Mouse (Mus musculus) heart, embryonic 13.5 days (tissue): ENCODE data around the gene Aqr. TPM values are rescaled to one million over a fixed set of nuclear protein-coding genes. Genes with fewer than 3 reads are reported as not detected.
"Not testable (repeated sequence)": the region's sequence is repeated elsewhere in the genome, so short reads cannot be mapped to it uniquely, and the experiment has no call there.

Experiments
- ATAC-seq: fragments of 200-750 bp; cut with Nextera tagmentation; 2 replicates; pipeline ENCODE4 v1.8.0; 2017; ENCODE audit warnings: moderate TSS enrichment; ENCODE audit not compliant: insufficient number of reproducible peaks, low FRiP score, low TSS enrichment; ENCODE audit errors: extremely low read depth
- H3K27ac ChIP-seq: fragments of 300-500 bp; sonication (generic); replicated peaks from 2 replicates; pipeline ENCODE4 v1.5.1; 2015; ENCODE audit warnings: moderate library complexity, mild to moderate bottlenecking, inconsistent platforms
- H3K27me3 ChIP-seq: fragments of 300-500 bp; sonication (generic); replicated peaks from 2 replicates; pipeline ENCODE4 v1.6.1; 2015; ENCODE audit warnings: mild to moderate bottlenecking, inconsistent platforms
- H3K36me3 ChIP-seq: fragments of 300-500 bp; sonication (generic); 2 replicates; pipeline ENCODE4 v1.6.1; 2015; ENCODE audit warnings: mild to moderate bottlenecking, inconsistent platforms
- H3K4me1 ChIP-seq: fragments of 300-500 bp; sonication (generic); 2 replicates; pipeline ENCODE4 v1.6.1; 2015; ENCODE audit warnings: inconsistent platforms
- H3K4me2 ChIP-seq: fragments of 300-500 bp; sonication (generic); 2 replicates; pipeline ENCODE4 v1.6.1; 2015; ENCODE audit warnings: inconsistent platforms, mild to moderate bottlenecking, moderate library complexity
- H3K4me3 ChIP-seq: fragments of 300-500 bp; sonication (generic); 2 replicates; pipeline ENCODE4 v1.5.1; 2015; ENCODE audit warnings: moderate library complexity, mild to moderate bottlenecking, inconsistent platforms
- H3K9ac ChIP-seq: fragments of 300-500 bp; sonication (generic); 2 replicates; pipeline ENCODE4 v1.6.1; 2015; ENCODE audit warnings: inconsistent platforms, mild to moderate bottlenecking, moderate library complexity
- H3K9me3 ChIP-seq: fragments of 300-500 bp; sonication (generic); 2 replicates; pipeline ENCODE4 v1.6.1; 2016; ENCODE audit warnings: inconsistent platforms
- WGBS: fragments of 180-500 bp; shearing (Covaris S2); methylation state at CpG from one replicate; pipeline ENCODE4 v1.1.7; 2015; ENCODE audit warnings: mixed read lengths; 5-methylcytosine and 5-hydroxymethylcytosine counted together
- polyA plus RNA-seq: library from polyadenylated mRNA; unstranded; fragments of >200 nt; fragmentation: Nextera tagmentation; extraction: Ambion mirVana; gene quantifications from 2 replicates; pipeline ENCODE4 v1.2.1, GENCODE M21; 2015

Aqr gene
- polyA plus RNA-seq, result 22.0 and 23.1 TPM in 2 replicates

GRCm38 (mm10) chr2:114186924-114187323 is at the start of gene Aqr:
Gene Aqr (minus strand): TSS chr2:114187024.
- H3K4me3 ChIP-seq, H3K9me3 ChIP-seq, H3K27ac ChIP-seq, H3K36me3 ChIP-seq, H3K4me2 ChIP-seq, H3K27me3 ChIP-seq, H3K4me1 ChIP-seq, H3K9ac ChIP-seq, ATAC-seq: not testable (repeated sequence)
- WGBS, result 63% methylated on average over 1 of the region's 6 CpGs

GRCm38 (mm10) chr2:114236566-114236965 is 49.7 kb upstream of the Aqr start:
- Histone ChIP-seq H3K27me3 (no peaks in the 10 kb centered on the region), H3K9me3 (no peaks in the 10 kb centered on the region), H3K36me3 (no peaks in the 10 kb centered on the region), H3K9ac (no peak overlapping the region), H3K4me1 (no peaks in the 10 kb centered on the region), H3K27ac (no peak overlapping the region), H3K4me3 (no peak overlapping the region), H3K4me2 (no peak overlapping the region)
- 93% methylated on average over 1 of the region's 1 CpGs for WGBS
- no peak for ATAC-seq

- 78% methylated on average over 3 of the region's 3 CpGs for WGBS
- no peak for ATAC-seq
- no peak overlapping the region for H3K9ac ChIP-seq
These were observed 48.8 kb upstream of the Aqr start for GRCm38 (mm10) chr2:114235584-114235983.

GRCm38 (mm10) chr2:114231248-114231647 is 44.4 kb upstream of the Aqr start:
- H3K9ac ChIP-seq, result no peak overlapping the region
- H3K4me1 ChIP-seq, result no peaks in the 10 kb centered on the region
- WGBS, result 66% methylated on average over 2 of the region's 2 CpGs
- H3K4me2 ChIP-seq, result no peak overlapping the region
- ATAC-seq, result no peak
- no peak overlapping the region for H3K27ac ChIP-seq
- no peaks in the 10 kb centered on the region for H3K9me3 ChIP-seq
- no peaks in the 10 kb centered on the region for H3K36me3 ChIP-seq
- no peaks in the 10 kb centered on the region for H3K27me3 ChIP-seq
- no peak overlapping the region for H3K4me3 ChIP-seq

More at GRCm38 (mm10) chr2:114235584-114235983, 48.8 kb upstream of the Aqr start:
- Histone ChIP-seq H3K4me3 (no peak overlapping the region), H3K27ac (no peak overlapping the region), H3K36me3 (no peaks in the 10 kb centered on the region), H3K27me3 (no peaks in the 10 kb centered on the region), H3K9me3 (no peaks in the 10 kb centered on the region), H3K4me2 (no peak overlapping the region), H3K4me1 (no peaks in the 10 kb centered on the region)

- ATAC-seq, result no peak
- 69% methylated on average over 2 of the region's 2 CpGs for WGBS
- Histone ChIP-seq H3K9ac (no peak overlapping the region), H3K4me3 (no peak overlapping the region), H3K36me3 (no peaks in the 10 kb centered on the region), H3K9me3 (no peaks in the 10 kb centered on the region), H3K27ac (no peak overlapping the region), H3K4me2 (no peak overlapping the region), H3K4me1 (no peaks in the 10 kb centered on the region), H3K27me3 (no peaks in the 10 kb centered on the region)
These were observed 41.8 kb upstream of the Aqr start for GRCm38 (mm10) chr2:114228672-114229071.

GRCm38 (mm10) chr2:114205036-114205435 is 18.2 kb upstream of the Aqr start:
- H3K9me3 ChIP-seq, result no peaks in the 10 kb centered on the region
- H3K27ac ChIP-seq, result no peak overlapping the region
- H3K27me3 ChIP-seq, result 0 out of 2 replicates have a peak, but pooled peaks cover 3% of the 10 kb centered on the region
- WGBS, result 59% methylated on average over 6 of the region's 6 CpGs
- H3K4me2 ChIP-seq, result no peak overlapping the region
- no peak overlapping the region for H3K4me3 ChIP-seq
- H3K36me3 ChIP-seq, result no peaks in the 10 kb centered on the region
- no peak for ATAC-seq
- H3K9ac ChIP-seq, result no peak overlapping the region
- peaks cover 9% of the 10 kb centered on the region for H3K4me1 ChIP-seq

GRCm38 (mm10) chr2:114201574-114201973 is 14.8 kb upstream of the Aqr start:
- H3K27me3 ChIP-seq, result 0 out of 2 replicates have a peak, but pooled peaks cover 3% of the 10 kb centered on the region
- no peak for ATAC-seq
- WGBS, result 31% methylated on average over 4 of the region's 4 CpGs

GRCm38 (mm10) chr2:114200932-114201559 is 14.2 kb upstream of the Aqr start, which contains the start of gene Zfp770:
Gene Zfp770 (minus strand): TSS chr2:114201469.
- H3K27ac ChIP-seq, result peak within 1 kb of the TSS; percentile 85
- peaks cover 15% of the 10 kb centered on the region for H3K4me1 ChIP-seq
- peak within 1 kb of the TSS; percentile 79 for H3K4me3 ChIP-seq
- peaks cover 14% of the 10 kb centered on the region for H3K36me3 ChIP-seq
- 0 out of 2 replicates have a peak, but pooled peaks cover 3% of the 10 kb centered on the region for H3K27me3 ChIP-seq
- H3K4me2 ChIP-seq, result peak within 1 kb of the TSS; percentile 82
- under 1% methylated on average over 36 of the region's 36 CpGs for whole genome bisulfite sequencing
- H3K9ac ChIP-seq, result peak within 1 kb of the TSS; percentile 96
- no peaks in the 10 kb centered on the region for H3K9me3 ChIP-seq
- ATAC-seq, result no peak

More at GRCm38 (mm10) chr2:114201574-114201973, 14.8 kb upstream of the Aqr start:
- Histone ChIP-seq H3K36me3 (peaks cover 8% of the 10 kb centered on the region), H3K9me3 (no peaks in the 10 kb centered on the region), H3K4me3 (peak overlapping the region; percentile 79), H3K27ac (no peak overlapping the region; the same call in 1 of the 2 replicates), H3K4me2 (peak overlapping the region; percentile 82), H3K4me1 (peaks cover 15% of the 10 kb centered on the region), H3K9ac (peak overlapping the region; percentile 96)

GRCm38 (mm10) chr2:114196421-114196820 is 9.6 kb upstream of the Aqr start:
- Histone ChIP-seq H3K9me3 (no peaks in the 10 kb centered on the region), H3K4me3 (no peak overlapping the region), H3K4me2 (no peak overlapping the region), H3K4me1 (peaks cover 11% of the 10 kb centered on the region), H3K36me3 (peaks cover 44% of the 10 kb centered on the region), H3K27me3 (no peaks in the 10 kb centered on the region), H3K27ac (no peak overlapping the region), H3K9ac (no peak overlapping the region)
- ATAC-seq, result no peak
- 82% methylated on average over 5 of the region's 5 CpGs for WGBS

GRCm38 (mm10) chr2:114177802-114178733 is 8.8 kb downstream of the Aqr start:
- 49% methylated on average over 4 of the region's 4 CpGs for WGBS

More at GRCm38 (mm10) chr2:114177802-114178733, 8.8 kb downstream of the Aqr start:
- H3K9me3 ChIP-seq, result no peaks in the 10 kb centered on the region
- no peaks in the 10 kb centered on the region for H3K36me3 ChIP-seq
- H3K4me1 ChIP-seq, result peaks cover 11% of the 10 kb centered on the region
- H3K27me3 ChIP-seq, result 0 out of 2 replicates have a peak, but pooled peaks cover 4% of the 10 kb centered on the region
- ATAC-seq, result no peak
- no peak overlapping the region for H3K27ac ChIP-seq
- H3K4me3 ChIP-seq, result no peak overlapping the region
- no peak overlapping the region for H3K9ac ChIP-seq
- no peak overlapping the region for H3K4me2 ChIP-seq
